Mouse (Mus musculus) hindbrain, embryonic 10.5 days (tissue): ENCODE measurements around the gene Cnbd2. TPM values are rescaled to one million over a fixed set of nuclear protein-coding genes. Genes with fewer than 3 reads are reported as not detected.

Source experiments
- DNase-seq: peaks from one replicate; pipeline ENCODE4 v3.0.0-alpha.2; 2017; ENCODE audit warnings: low spot score
- H3K27ac ChIP-seq: fragments of 300-500 bp; sonication (generic); 2 replicates; pipeline ENCODE4 v1.5.1; 2016; ENCODE audit warnings: mild to moderate bottlenecking, moderate library complexity
- H3K27me3 ChIP-seq: fragments of 300-500 bp; sonication (generic); 2 replicates; pipeline ENCODE4 v1.6.1; 2016; ENCODE audit warnings: mild to moderate bottlenecking; ENCODE audit not compliant: poor library complexity, insufficient read depth, severe bottlenecking
- H3K36me3 ChIP-seq: fragments of 300-500 bp; sonication (generic); 2 replicates; pipeline ENCODE4 v1.6.1; 2016; ENCODE audit warnings: mild to moderate bottlenecking, moderate library complexity
- H3K4me1 ChIP-seq: fragments of 300-500 bp; sonication (generic); replicated peaks from 2 replicates; pipeline ENCODE4 v1.6.1; 2016; ENCODE audit warnings: mild to moderate bottlenecking
- H3K4me3 ChIP-seq: fragments of 300-500 bp; sonication (generic); 2 replicates; pipeline ENCODE4 v1.5.1; 2016; ENCODE audit warnings: mild to moderate bottlenecking, moderate library complexity
- H3K9me3 ChIP-seq: fragments of 300-500 bp; sonication (generic); 2 replicates; pipeline ENCODE4 v1.6.1; 2016; ENCODE audit warnings: mild to moderate bottlenecking, moderate library complexity
- WGBS: fragments of 180-500 bp; shearing (Covaris S2); methylation state at CpG from one replicate; pipeline ENCODE4 v1.1.7; 2016; 5-methylcytosine and 5-hydroxymethylcytosine counted together
- polyA plus RNA-seq: library from polyadenylated mRNA; unstranded; fragments of >200 nt; fragmentation: Nextera tagmentation; extraction: Ambion mirVana; gene quantifications from 2 replicates; pipeline ENCODE4 v1.2.1, GENCODE M21; 2016

The Cnbd2 gene
- polyA plus RNA-seq, 1 experiment from 2014 or later: 3.7 TPM

- no peak overlapping the region for H3K4me3 ChIP-seq
- WGBS: 93% methylated on average over 3 of the region's 3 CpGs
These were observed 15.9 kb upstream of the Cnbd2 start for GRCm38 (mm10) chr2:156296190-156296589.

DNA sequence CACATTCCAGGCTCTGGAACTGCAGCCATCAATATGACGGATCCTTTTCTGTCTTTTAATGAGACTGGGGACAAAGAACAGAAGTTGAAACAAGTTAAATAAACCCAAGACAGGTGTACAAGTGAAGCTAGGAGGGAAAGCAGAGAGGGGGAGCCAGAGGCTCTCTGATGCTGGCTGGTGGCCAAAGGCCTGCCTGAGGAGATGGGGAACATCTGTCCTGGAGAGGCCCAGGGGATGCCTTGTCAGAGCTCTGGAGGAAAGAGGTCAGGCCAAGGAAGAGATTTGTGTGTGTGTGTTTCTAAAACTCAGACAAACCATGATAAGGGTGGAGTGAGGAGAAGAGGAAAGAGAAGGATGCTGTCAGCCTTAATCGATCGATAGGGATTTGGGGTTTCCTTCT is 14.4 kb upstream of the Cnbd2 start:
- Histone ChIP-seq H3K4me3 (no peak overlapping the region), H3K4me1 (no peaks in the 10 kb centered on the region), H3K36me3 (peaks cover 94% of the 10 kb centered on the region), H3K27me3 (no peaks in the 10 kb centered on the region), H3K9me3 (no peaks in the 10 kb centered on the region), H3K27ac (no peak overlapping the region)
- 94% methylated on average over 3 of the region's 3 CpGs for WGBS
- no peak for DNase-seq

More at GRCm38 (mm10) chr2:156296190-156296589, 15.9 kb upstream of the Cnbd2 start:
- H3K27me3 ChIP-seq: no peaks in the 10 kb centered on the region
- H3K36me3 ChIP-seq: peaks cover 93% of the 10 kb centered on the region
- H3K9me3 ChIP-seq: no peaks in the 10 kb centered on the region
- H3K4me1 ChIP-seq: no peaks in the 10 kb centered on the region
- H3K27ac ChIP-seq: no peak overlapping the region
- no peak for DNase-seq

DNA sequence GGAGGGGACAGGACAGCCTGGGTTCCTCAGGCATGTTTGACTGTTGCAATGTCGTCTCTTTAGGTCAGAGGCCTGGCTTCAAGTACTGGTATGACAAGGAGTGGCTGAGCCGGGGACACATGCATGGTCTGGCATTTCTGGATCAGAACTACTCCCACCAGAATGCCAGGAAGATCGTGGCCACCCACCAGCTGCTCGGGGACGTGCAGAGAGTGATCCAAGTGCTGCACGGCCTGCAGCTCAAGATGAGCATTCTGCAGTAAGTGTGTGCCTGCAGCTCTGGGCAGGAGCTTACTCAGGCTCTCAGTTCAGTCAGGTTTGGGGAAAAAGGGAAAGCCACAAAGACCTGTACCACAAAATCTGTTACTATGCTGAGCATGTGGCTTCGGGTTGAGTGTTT is 13.6 kb upstream of the Cnbd2 start:
- Histone ChIP-seq H3K4me3 (no peak overlapping the region), H3K9me3 (no peaks in the 10 kb centered on the region), H3K36me3 (peaks cover 94% of the 10 kb centered on the region), H3K27ac (no peak overlapping the region), H3K4me1 (no peaks in the 10 kb centered on the region), H3K27me3 (no peaks in the 10 kb centered on the region)
- DNase-seq: no peak
- 96% methylated on average over 7 of the region's 7 CpGs for WGBS

GRCm38 (mm10) chr2:156302063-156302462 is 10.0 kb upstream of the Cnbd2 start:
- 92% methylated on average over 4 of the region's 4 CpGs for WGBS
- Histone ChIP-seq H3K27me3 (no peaks in the 10 kb centered on the region), H3K9me3 (no peaks in the 10 kb centered on the region), H3K27ac (no peak overlapping the region), H3K4me1 (no peaks in the 10 kb centered on the region), H3K36me3 (peaks cover 92% of the 10 kb centered on the region), H3K4me3 (no peak overlapping the region)
- no peak for DNase-seq

DNA sequence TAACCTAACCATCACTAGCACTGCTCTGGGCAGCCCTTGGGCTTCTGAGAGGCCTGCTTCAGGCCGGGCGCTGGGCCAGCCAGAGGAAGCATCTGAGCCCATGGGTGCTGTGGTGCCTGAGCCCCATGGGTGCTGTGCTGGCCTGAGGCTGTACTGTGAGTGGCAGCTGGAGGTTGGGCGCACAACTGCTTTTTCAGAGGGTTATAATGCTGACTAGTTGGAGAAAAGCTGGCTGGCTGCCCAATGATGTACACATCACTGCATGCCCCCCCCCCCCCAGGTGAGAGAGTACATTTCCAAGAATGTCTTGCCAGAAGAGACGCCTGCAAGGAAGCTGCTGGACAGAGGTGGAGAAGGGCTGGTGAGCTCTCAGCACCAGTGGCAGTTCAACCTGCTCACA is 7.7 kb upstream of the Cnbd2 start:
- Histone ChIP-seq H3K27me3 (no peaks in the 10 kb centered on the region), H3K9me3 (no peaks in the 10 kb centered on the region), H3K27ac (no peak overlapping the region), H3K4me3 (no peak overlapping the region), H3K36me3 (peaks cover 90% of the 10 kb centered on the region), H3K4me1 (no peaks in the 10 kb centered on the region)
- 92% methylated on average over 4 of the region's 4 CpGs for whole genome bisulfite sequencing
- no peak for DNase-seq

- Histone ChIP-seq H3K4me1 (no peaks in the 10 kb centered on the region), H3K4me3 (no peak overlapping the region), H3K27ac (no peak overlapping the region), H3K9me3 (no peaks in the 10 kb centered on the region), H3K27me3 (no peaks in the 10 kb centered on the region), H3K36me3 (peaks cover 87% of the 10 kb centered on the region)
- WGBS: 87% methylated on average over 2 of the region's 2 CpGs
- DNase-seq: no peak
These were observed 6.3 kb upstream of the Cnbd2 start for GRCm38 (mm10) chr2:156305818-156306217.

- Histone ChIP-seq H3K4me1 (peaks cover 10% of the 10 kb centered on the region; the same call in 1 of the 2 replicates), H3K36me3 (peaks cover 74% of the 10 kb centered on the region), H3K4me3 (no peak overlapping the region), H3K27ac (no peak overlapping the region), H3K27me3 (no peaks in the 10 kb centered on the region), H3K9me3 (no peaks in the 10 kb centered on the region)
- 66% methylated on average over 5 of the region's 5 CpGs for WGBS
- DNase-seq: peak; percentile 9
These were observed 4.8 kb upstream of the Cnbd2 start for GRCm38 (mm10) chr2:156307261-156307660.

DNA sequence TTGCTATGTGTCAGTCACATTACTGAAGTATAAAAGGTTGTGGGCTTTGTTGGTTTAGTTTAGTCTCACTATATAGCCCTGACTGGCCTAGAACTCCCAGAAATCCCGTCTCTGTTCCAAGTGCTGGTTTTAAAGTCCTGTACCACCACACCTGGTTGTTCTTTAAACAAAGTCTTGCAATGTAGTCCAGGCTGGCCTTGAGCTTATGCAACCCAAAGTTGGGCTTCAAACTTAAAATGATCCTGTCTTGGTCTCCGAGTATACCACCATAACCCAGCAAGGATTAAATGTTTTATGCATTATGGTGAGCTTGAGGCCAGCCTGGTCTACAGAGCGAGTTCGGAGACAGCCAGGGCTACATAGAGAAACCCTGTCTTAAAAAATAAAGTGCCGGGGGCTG is 2.2 kb upstream of the Cnbd2 start:
- peaks cover 61% of the 10 kb centered on the region for H3K36me3 ChIP-seq
- H3K27me3 ChIP-seq: no peaks in the 10 kb centered on the region
- 95% methylated on average over 5 of the region's 5 CpGs for WGBS
- peaks cover 25% of the 10 kb centered on the region for H3K4me1 ChIP-seq
- H3K27ac ChIP-seq: no peak overlapping the region
- DNase-seq: no peak
- no peak overlapping the region for H3K4me3 ChIP-seq
- H3K9me3 ChIP-seq: no peaks in the 10 kb centered on the region

DNA sequence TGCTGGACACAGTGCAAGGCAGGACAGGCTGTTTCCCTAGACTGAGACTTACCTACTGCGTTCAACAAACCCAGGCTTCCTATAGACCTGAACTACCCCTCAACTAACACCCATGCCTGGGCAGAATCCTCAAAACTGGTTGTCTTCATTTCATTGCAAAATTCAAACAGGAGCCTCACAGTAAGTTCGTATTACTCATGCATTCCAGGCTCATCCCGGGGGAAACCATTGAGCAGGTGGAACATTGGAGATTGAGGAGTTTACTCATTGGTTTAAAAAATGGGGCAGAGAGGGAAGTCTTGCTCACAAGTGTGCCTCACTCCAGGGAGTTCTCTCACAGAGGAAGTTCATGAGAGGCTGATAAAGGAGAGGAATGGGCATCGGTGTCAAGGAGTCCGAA is 1.6 kb upstream of the Cnbd2 start:
- H3K27ac ChIP-seq: no peak overlapping the region
- 93% methylated on average over 5 of the region's 5 CpGs for WGBS
- no peak overlapping the region for H3K4me3 ChIP-seq
- H3K27me3 ChIP-seq: no peaks in the 10 kb centered on the region
- H3K9me3 ChIP-seq: no peaks in the 10 kb centered on the region
- peaks cover 60% of the 10 kb centered on the region for H3K36me3 ChIP-seq
- H3K4me1 ChIP-seq: peaks cover 25% of the 10 kb centered on the region
- no peak for DNase-seq

DNA sequence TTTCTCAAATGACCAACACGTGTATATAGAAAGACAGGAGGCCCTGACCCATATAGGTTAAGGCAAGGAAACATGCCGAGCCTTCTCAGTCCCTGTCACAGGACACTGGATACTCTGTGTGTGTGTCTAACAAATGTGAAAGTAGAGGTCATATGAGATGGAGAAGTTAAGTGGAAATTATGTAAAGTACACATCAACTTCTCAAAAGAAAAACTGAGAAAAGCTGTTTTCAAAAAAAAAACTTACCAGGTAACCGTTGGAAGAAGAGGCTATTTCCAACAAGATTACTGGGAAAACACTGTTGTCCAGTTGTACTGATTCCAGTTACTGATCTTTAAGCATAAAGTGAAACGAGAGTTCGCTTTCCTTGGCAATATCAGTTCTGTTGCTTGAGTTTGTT is 1.2 kb upstream of the Cnbd2 start:
- no peaks in the 10 kb centered on the region for H3K9me3 ChIP-seq
- H3K4me1 ChIP-seq: peaks cover 25% of the 10 kb centered on the region
- no peak for DNase-seq
- H3K36me3 ChIP-seq: peaks cover 61% of the 10 kb centered on the region
- no peaks in the 10 kb centered on the region for H3K27me3 ChIP-seq
- peak overlapping the region; percentile 85 for H3K4me3 ChIP-seq
- WGBS: 93% methylated on average over 5 of the region's 5 CpGs
- H3K27ac ChIP-seq: no peak overlapping the region

- no peak for DNase-seq
- peaks cover 25% of the 10 kb centered on the region for H3K4me1 ChIP-seq
- H3K4me3 ChIP-seq: peak overlapping the region; percentile 85
- peak overlapping the region; percentile 98 for H3K27ac ChIP-seq
- no peaks in the 10 kb centered on the region for H3K9me3 ChIP-seq
- peaks cover 61% of the 10 kb centered on the region for H3K36me3 ChIP-seq
- no peaks in the 10 kb centered on the region for H3K27me3 ChIP-seq
- WGBS: 27% methylated on average over 8 of the region's 8 CpGs
These were observed 658 bp upstream of the Cnbd2 start for GRCm38 (mm10) chr2:156311441-156311840.

GRCm38 (mm10) chr2:156311841-156312291 is 233 bp upstream of the Cnbd2 start:
- H3K9me3 ChIP-seq: no peaks in the 10 kb centered on the region
- H3K36me3 ChIP-seq: peaks cover 58% of the 10 kb centered on the region
- peak overlapping the region; percentile 98 for H3K27ac ChIP-seq
- peak overlapping the region; percentile 85 for H3K4me3 ChIP-seq
- DNase-seq: peak; percentile 77
- WGBS: under 1% methylated on average over 53 of the region's 53 CpGs
- no peaks in the 10 kb centered on the region for H3K27me3 ChIP-seq
- H3K4me1 ChIP-seq: peaks cover 25% of the 10 kb centered on the region

DNA sequence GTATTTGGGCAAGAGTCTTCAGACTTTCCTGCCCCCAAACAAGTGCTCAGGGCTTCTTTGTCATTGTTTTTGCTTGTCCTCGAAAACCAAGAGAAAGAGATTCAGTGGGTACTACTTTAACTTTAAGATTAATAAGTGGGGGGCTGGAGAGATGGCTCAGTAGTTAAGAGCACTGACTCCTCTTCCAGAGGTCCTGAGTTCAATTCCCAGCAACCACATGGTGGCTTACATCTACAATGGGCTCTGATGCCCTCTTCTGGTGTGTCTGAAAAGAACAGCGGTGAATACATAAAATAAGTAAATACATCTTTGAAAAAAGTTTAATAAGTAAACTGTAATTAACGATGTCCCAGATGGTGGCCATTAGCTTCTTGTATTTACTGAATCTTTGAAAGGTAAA is 1.1 kb downstream of the Cnbd2 start:
- peak overlapping the region; percentile 98 for H3K27ac ChIP-seq
- DNase-seq: no peak
- H3K36me3 ChIP-seq: peaks cover 45% of the 10 kb centered on the region
- 54% methylated on average over 3 of the region's 3 CpGs for WGBS
- peak overlapping the region; percentile 85 for H3K4me3 ChIP-seq
- peaks cover 25% of the 10 kb centered on the region for H3K4me1 ChIP-seq
- H3K9me3 ChIP-seq: no peaks in the 10 kb centered on the region
- H3K27me3 ChIP-seq: no peaks in the 10 kb centered on the region

- H3K27ac ChIP-seq: no peak overlapping the region
- H3K36me3 ChIP-seq: peaks cover 37% of the 10 kb centered on the region
- 92% methylated on average over 6 of the region's 6 CpGs for WGBS
- no peak overlapping the region for H3K4me3 ChIP-seq
- DNase-seq: no peak
- H3K9me3 ChIP-seq: no peaks in the 10 kb centered on the region
- H3K4me1 ChIP-seq: peaks cover 25% of the 10 kb centered on the region
- H3K27me3 ChIP-seq: no peaks in the 10 kb centered on the region
These were observed 2.7 kb downstream of the Cnbd2 start for GRCm38 (mm10) chr2:156314811-156315210.
